Mouse (Mus musculus) stomach, embryonic 14.5 days (tissue): ENCODE results near the gene Sephs1. TPM values are rescaled to one million over a fixed set of nuclear protein-coding genes. Genes with fewer than 3 reads are reported as not detected.

Source experiments
- ATAC-seq: fragments of 200-750 bp; cut with Nextera tagmentation; 2 replicates; pipeline ENCODE4 v1.8.0; 2017; ENCODE audit warnings: low read depth, moderate TSS enrichment; ENCODE audit not compliant: insufficient number of reproducible peaks, insufficient read depth, low FRiP score
- H3K27ac ChIP-seq: fragments of 300-500 bp; sonication (generic); 2 replicates; pipeline ENCODE4 v1.5.1; 2014; ENCODE audit warnings: mild to moderate bottlenecking, low read length, moderate library complexity, mixed read lengths
- H3K27me3 ChIP-seq: fragments of 300-500 bp; sonication (generic); 2 replicates; pipeline ENCODE4 v1.6.1; 2014; ENCODE audit warnings: low read length, control low read depth, mixed read lengths; ENCODE audit not compliant: control insufficient read depth, insufficient read depth
- H3K36me3 ChIP-seq: fragments of 300-500 bp; sonication (generic); 2 replicates; pipeline ENCODE4 v1.6.1; 2014; ENCODE audit warnings: mild to moderate bottlenecking, control low read depth, low read length, moderate library complexity, mixed read lengths; ENCODE audit not compliant: control insufficient read depth, insufficient read depth
- H3K4me1 ChIP-seq: fragments of 300-500 bp; sonication (generic); 2 replicates; pipeline ENCODE4 v1.6.1; 2014; ENCODE audit warnings: low read length, control low read depth, mixed read lengths; ENCODE audit not compliant: control insufficient read depth, insufficient read depth
- H3K4me2 ChIP-seq: fragments of 300-500 bp; sonication (generic); replicated peaks from 2 replicates; pipeline ENCODE4 v1.6.1; 2014; ENCODE audit warnings: low read depth, low read length, control low read depth
- H3K4me3 ChIP-seq: fragments of 300-500 bp; sonication (generic); 2 replicates; pipeline ENCODE4 v1.5.1; 2014; ENCODE audit warnings: low read depth, low read length, control low read depth
- H3K9ac ChIP-seq: fragments of 300-500 bp; sonication (generic); replicated peaks from 2 replicates; pipeline ENCODE4 v1.6.1; 2014; ENCODE audit warnings: low read depth, mild to moderate bottlenecking, control low read depth, low read length, moderate library complexity, mixed read lengths
- H3K9me3 ChIP-seq: fragments of 300-500 bp; sonication (generic); 2 replicates; pipeline ENCODE4 v1.6.1; 2016; ENCODE audit warnings: low read depth, low read length, control low read depth; ENCODE audit not compliant: control insufficient read depth
- whole genome bisulfite sequencing: fragments of 180-500 bp; shearing (Covaris S2); extraction: QIAGEN DNeasy Blood & Tissue Kit; methylation state at CpG from one replicate; pipeline ENCODE4 v1.1.7; 2014; 5-methylcytosine and 5-hydroxymethylcytosine counted together
- polyA plus RNA-seq: library from polyadenylated mRNA; unstranded; fragments of >200 nt; fragmentation: Nextera tagmentation; extraction: Ambion mirVana; gene quantifications from 2 replicates; pipeline ENCODE4 v1.2.1, GENCODE M21; 2014

Gene Sephs1
- polyA plus RNA-seq = 81.9 and 83.5 TPM in 2 replicates

DNA sequence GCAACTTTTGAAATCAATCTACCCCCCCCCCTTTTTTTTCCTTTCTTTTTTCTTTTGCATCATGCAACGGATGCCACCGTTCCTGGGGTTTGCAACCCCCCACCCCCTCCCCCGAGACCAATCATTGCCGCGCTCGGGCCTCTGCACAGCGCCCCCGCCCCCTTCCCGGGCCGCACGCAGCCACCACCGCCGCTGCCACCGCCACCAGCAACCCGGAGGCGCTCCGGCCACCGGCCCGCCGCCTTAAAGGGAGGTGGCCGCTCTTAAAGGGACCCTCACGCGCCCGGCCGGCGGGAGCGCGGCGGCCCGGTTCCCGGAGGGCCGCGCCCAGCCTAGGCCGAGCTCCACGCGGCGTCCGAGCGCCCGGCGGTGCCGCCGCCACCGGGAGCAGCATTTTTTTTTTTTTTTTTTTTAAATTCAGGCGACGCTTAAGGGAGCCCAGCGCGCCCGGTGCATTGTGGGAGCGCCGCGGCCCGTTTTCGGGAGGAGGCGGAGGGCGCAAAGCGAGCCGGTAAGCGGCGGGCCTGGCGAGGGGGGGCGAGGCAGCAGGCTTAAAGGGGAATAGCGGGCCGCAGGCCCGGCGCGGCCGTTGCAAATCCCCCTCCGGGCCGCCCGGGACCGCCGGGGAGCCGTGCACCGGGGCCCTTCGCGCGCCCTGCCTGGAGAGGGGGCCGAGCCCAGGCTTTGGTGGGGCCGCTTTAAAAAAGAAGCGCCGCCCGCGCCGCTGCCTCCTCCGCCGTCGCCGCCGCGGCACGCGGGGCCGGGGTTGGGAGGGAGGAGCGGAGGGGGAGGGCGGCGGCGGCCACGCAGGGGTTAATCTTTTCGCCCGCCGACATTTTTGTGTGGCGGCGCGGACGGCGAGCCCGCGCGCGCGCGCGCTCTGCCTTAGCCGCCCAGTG is at the start of gene Sephs1:
TSS of gene Sephs1 (plus strand) at position 215 of the 899 bp plus-strand sequence.
- Histone ChIP-seq H3K4me1 (peaks cover 9% of the 10 kb centered on the region; the same call in 1 of the 2 replicates), H3K9ac (peak within 1 kb of the TSS; percentile 99), H3K4me2 (peak within 1 kb of the TSS; percentile 65), H3K27me3 (no peaks in the 10 kb centered on the region), H3K4me3 (peak within 1 kb of the TSS; percentile 98), H3K27ac (peak within 1 kb of the TSS; percentile 99), H3K36me3 (peaks cover 11% of the 10 kb centered on the region), H3K9me3 (no peaks in the 10 kb centered on the region)
- WGBS = under 1% methylated on average over 96 of the region's 115 CpGs
- ATAC-seq = peak; percentile 79

GRCm38 (mm10) chr2:4832166-4832565 is 49.2 kb upstream of the Sephs1 start:
- no peaks in the 10 kb centered on the region for H3K36me3 ChIP-seq
- no peak overlapping the region for H3K4me2 ChIP-seq
- no peaks in the 10 kb centered on the region for H3K9me3 ChIP-seq
- H3K27me3 ChIP-seq = no peaks in the 10 kb centered on the region
- 76% methylated on average over 4 of the region's 4 CpGs for WGBS
- H3K4me3 ChIP-seq = no peak overlapping the region
- H3K9ac ChIP-seq = no peak overlapping the region
- ATAC-seq = no peak
- H3K27ac ChIP-seq = no peak overlapping the region
- no peaks in the 10 kb centered on the region for H3K4me1 ChIP-seq

DNA sequence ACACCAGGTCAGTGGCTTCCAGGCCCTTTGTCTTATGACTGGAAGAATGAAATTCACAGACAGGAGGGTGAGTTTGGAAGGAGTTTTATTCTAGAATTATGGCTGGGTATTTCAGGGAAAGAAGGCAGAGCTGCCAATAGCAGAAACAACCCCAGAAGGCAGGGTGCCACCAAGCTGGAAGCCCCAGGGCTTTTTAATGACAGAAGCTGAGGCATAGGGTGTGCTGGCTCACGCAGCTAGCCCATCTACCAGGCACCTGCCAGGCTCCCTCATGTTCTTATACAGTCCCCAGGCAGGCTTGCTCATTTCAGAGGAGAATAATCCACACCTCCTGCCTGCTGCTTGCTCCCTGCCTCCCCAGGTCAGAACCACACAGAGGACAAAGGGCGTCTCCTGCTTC is 31.9 kb upstream of the Sephs1 start:
- Histone ChIP-seq H3K27ac (no peak overlapping the region), H3K36me3 (no peaks in the 10 kb centered on the region), H3K27me3 (no peaks in the 10 kb centered on the region), H3K4me2 (no peak overlapping the region), H3K4me1 (no peaks in the 10 kb centered on the region), H3K9ac (no peak overlapping the region), H3K9me3 (no peaks in the 10 kb centered on the region), H3K4me3 (no peak overlapping the region)
- ATAC-seq = no peak
- 77% methylated on average over 2 of the region's 2 CpGs for WGBS

DNA sequence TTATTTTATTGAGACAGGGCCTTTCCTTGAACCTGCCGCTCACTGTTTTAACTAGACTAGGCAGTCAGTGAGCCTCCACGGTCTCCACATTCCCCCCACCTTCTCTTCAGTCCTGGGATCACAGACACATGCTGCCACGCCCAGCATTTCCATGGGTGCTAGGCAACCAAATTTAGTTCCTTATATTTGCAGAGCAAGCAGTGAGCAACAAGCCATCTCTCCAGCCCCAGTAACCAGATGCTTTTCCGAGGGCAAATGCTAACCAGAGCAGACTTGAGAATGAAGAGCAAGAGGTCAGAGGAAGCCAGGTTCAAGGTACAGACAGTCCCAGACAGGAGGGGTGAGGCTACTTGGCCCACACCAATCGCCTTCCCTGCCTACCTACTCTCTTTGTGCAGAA is 24.2 kb upstream of the Sephs1 start:
- Histone ChIP-seq H3K27ac (no peak overlapping the region), H3K4me3 (no peak overlapping the region), H3K27me3 (no peaks in the 10 kb centered on the region), H3K36me3 (no peaks in the 10 kb centered on the region), H3K9me3 (no peaks in the 10 kb centered on the region), H3K4me1 (no peaks in the 10 kb centered on the region), H3K4me2 (no peak overlapping the region), H3K9ac (no peak overlapping the region)
- ATAC-seq = no peak
- WGBS = 50% methylated on average over 5 of the region's 5 CpGs

DNA sequence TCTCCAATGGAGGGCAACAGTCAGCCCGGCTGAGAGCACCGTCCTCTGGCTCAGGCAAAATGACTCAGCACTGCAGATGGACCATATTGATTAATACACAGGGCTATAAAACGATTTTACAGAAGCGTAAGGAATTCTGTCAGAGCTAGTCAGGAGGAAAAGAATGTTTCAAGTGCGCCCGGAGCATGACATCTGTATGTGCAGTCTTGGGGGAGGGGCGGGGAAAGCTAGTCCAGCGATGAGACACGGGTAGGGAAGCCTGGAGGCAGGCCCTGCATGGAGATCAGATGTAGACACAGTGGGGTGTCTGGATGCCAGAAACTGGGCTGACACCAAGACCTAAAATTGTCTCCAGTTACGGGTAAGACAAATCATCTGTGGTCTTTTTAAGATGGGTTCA is 23.2 kb upstream of the Sephs1 start:
- Histone ChIP-seq H3K36me3 (no peaks in the 10 kb centered on the region), H3K4me2 (no peak overlapping the region), H3K4me1 (no peaks in the 10 kb centered on the region), H3K4me3 (no peak overlapping the region), H3K27ac (no peak overlapping the region), H3K9me3 (no peaks in the 10 kb centered on the region), H3K27me3 (no peaks in the 10 kb centered on the region), H3K9ac (no peak overlapping the region)
- 66% methylated on average over 10 of the region's 10 CpGs for WGBS
- no peak for ATAC-seq

DNA sequence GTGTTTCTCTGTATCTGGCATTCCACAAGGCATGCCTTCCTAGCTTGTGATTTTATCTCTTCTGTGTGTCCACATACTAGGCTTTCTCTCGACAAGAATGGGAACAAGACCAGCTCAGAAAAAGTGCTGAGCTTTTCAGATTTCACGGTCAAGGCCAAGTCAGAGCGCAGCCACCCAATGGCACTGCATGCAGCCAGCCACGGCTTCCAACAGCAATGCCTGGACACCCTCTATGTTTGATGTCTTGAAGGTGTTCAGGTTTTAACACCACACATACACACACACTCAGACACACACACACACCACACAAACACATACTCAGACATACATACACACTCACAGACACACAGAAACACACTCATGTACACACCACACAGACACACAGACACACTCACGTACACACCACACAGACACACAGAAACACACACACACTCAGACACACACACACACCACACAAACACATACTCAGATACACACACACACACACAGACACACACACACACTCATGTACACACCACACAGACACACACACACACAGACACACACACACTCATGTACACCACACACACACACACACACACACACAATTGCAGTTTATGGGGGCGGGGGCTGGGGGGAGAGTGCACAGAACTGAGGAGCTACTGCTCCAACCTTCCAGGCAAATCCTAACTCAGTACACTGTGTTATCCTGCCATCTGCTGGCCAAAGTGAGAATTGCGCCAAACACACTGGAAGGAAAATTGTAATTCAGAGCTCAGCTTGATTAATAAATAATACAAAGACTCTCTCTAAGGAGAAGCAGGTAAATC is 17.2 kb upstream of the Sephs1 start:
- WGBS = 36% methylated on average over 7 of the region's 7 CpGs

GRCm38 (mm10) chr2:4864817-4865296 is 16.5 kb upstream of the Sephs1 start:
- Histone ChIP-seq H3K4me1 (no peaks in the 10 kb centered on the region), H3K4me2 (no peak overlapping the region), H3K9me3 (no peaks in the 10 kb centered on the region), H3K27me3 (no peaks in the 10 kb centered on the region), H3K36me3 (no peaks in the 10 kb centered on the region), H3K27ac (no peak overlapping the region), H3K4me3 (no peak overlapping the region), H3K9ac (no peak overlapping the region)
- ATAC-seq = 0 out of 2 replicates have a peak, but pooled peaks have one; percentile 19
- WGBS = 45% methylated on average over 9 of the region's 9 CpGs

More for the DNA sequence above, 17.2 kb upstream of the Sephs1 start:
- H3K4me1 ChIP-seq = no peaks in the 10 kb centered on the region
- no peaks in the 10 kb centered on the region for H3K9me3 ChIP-seq
- H3K36me3 ChIP-seq = no peaks in the 10 kb centered on the region
- H3K27me3 ChIP-seq = no peaks in the 10 kb centered on the region
- H3K4me3 ChIP-seq = no peak overlapping the region
- H3K27ac ChIP-seq = no peak overlapping the region
- H3K4me2 ChIP-seq = no peak overlapping the region
- H3K9ac ChIP-seq = no peak overlapping the region
- peak; percentile 57; the same call in 1 of the 2 replicates for ATAC-seq

GRCm38 (mm10) chr2:4868028-4868725 is 13.2 kb upstream of the Sephs1 start:
- no peak overlapping the region for H3K4me3 ChIP-seq
- 73% methylated on average over 12 of the region's 12 CpGs for WGBS
- H3K9ac ChIP-seq = no peak overlapping the region
- no peaks in the 10 kb centered on the region for H3K27me3 ChIP-seq
- no peak for ATAC-seq
- no peaks in the 10 kb centered on the region for H3K9me3 ChIP-seq
- no peak overlapping the region for H3K4me2 ChIP-seq
- H3K4me1 ChIP-seq = no peaks in the 10 kb centered on the region
- H3K36me3 ChIP-seq = no peaks in the 10 kb centered on the region
- no peak overlapping the region for H3K27ac ChIP-seq
